Mouse (Mus musculus) hematopoietic stem cell, adult 5-6 weeks (primary cell): ENCODE results near the gene Kdelr2. TPM values are rescaled to one million over a fixed set of nuclear protein-coding genes. Genes with fewer than 3 reads are reported as not detected.
"Not testable (repeated sequence)": the region's sequence is repeated elsewhere in the genome, so short reads cannot be mapped to it uniquely, and the experiment has no call there.

Experiments used
- ATAC-seq, 2 experiments: fragments of 125-278 bp in 1 of 2; replicated peaks in 1 of 2; 2 replicates each; pipeline ENCODE4 v1.8.0; 2016 to 2017; ENCODE audit warnings: inconsistent platforms in 2 of 2, mild to moderate bottlenecking in 2 of 2, moderate number of reproducible peaks in 2 of 2, low read depth in 1 of 2, moderate TSS enrichment in 1 of 2; ENCODE audit not compliant: low FRiP score in 2 of 2, poor library complexity in 2 of 2, severe bottlenecking in 2 of 2, insufficient read depth in 1 of 2, low TSS enrichment in 1 of 2
- total RNA-seq: library from RNA; stranded (forward); fragments of 172-1452, 232-1000 nt; gene quantifications from 2 replicates; pipeline ENCODE4 v1.2.3, GENCODE M21; 2017

Kdelr2 gene
- total RNA-seq, 1 experiment from 2014 or later, result 76.2 TPM

DNA sequence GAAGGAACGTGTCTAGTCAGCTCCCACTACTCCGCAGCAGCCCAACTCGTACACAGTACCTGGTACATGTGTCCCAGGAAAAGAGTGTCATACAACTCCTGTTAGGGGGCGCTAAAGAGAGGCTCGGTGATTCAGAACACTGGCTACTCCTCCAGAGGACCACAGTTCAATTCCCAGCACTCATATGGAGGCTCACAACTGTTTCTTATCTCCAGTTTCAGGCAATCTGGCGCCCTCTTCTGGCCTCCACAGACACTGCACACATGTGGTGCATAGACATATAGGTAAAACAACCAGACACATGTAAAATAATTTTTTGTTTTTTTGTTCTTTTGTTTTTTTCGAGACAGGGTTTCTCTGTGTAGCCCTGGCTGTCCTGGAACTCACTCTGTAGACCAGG lies 9.5 kb upstream of the Kdelr2 start:
- ATAC-seq, result no peak

DNA sequence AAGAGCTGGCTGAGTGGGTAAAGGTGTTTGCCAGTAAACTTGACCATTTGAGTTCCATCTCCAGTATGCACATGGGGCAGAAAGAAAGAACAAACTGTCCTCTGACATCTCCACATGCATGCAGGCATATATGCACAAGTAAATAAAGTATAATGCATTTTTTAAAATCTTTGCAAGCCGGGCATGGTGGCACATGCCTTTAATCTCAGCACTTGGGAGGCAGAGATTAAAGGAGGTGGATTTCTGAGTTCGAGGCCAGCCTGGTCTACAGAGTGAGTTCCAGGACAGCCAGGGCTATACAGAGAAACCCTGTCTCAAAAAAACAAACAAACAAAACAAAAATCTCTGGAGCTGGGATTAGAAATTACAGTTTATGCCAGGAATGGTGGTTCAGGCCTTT lies 8.7 kb upstream of the Kdelr2 start:
- not testable (repeated sequence) for ATAC-seq

DNA sequence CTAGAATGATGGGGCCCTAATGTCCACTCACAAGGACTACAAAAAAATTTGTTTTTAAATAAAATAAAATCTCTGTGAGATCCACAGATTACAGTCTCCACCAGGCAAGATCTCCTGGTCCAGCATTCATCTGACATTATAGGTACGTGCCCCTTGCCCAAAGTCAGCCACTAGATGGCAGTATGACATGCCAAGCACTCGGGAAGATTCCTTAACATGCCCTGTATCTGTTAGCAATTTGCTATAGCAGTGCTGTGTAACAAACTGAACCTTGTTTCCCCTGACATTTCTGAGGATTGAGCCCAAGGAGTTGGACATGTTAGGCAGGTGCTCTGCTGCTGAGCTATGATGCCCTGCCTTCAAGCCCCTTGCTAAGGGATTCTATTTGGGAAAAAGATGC lies 8.0 kb upstream of the Kdelr2 start:
- no peak for ATAC-seq

DNA sequence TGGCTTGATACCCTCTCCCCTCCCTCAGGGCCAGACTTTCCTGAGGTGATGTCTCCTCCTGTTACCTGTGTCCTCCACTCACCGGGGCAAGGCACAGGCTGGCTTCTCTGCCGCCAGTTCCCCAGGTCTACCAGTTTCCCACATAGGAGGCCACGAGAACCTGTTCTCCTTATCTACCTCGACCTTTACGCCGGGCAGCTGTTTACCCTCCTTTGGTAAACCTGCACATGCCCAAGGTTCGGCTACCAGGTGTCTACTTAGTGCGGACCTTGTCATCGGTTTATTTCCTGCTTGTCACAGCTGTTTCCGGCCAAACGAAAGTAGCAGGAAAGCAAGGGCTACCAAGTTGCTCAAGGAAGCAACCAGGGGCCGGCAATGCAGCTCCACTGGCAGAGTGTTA lies 3.1 kb upstream of the Kdelr2 start:
- ATAC-seq, result no peak

DNA sequence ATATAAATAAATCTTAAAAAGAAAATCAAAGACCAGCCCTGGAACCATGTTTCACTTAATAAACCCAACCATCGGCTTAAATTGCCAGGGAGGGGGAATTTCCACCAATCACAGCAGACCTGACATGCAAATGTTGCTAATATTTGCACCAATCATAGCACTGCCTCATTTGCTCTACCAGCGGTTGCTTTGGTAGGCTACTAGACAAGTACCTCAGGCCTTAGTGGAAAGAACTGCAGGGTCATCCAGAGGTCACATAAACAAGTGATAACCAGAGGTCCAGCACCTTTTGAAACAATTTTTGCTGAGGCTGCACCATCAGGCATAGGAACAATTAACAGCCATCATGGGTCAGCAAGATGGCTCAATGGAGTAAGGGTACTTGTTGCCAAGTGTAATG lies 2.1 kb upstream of the Kdelr2 start:
- ATAC-seq, result no peak

DNA sequence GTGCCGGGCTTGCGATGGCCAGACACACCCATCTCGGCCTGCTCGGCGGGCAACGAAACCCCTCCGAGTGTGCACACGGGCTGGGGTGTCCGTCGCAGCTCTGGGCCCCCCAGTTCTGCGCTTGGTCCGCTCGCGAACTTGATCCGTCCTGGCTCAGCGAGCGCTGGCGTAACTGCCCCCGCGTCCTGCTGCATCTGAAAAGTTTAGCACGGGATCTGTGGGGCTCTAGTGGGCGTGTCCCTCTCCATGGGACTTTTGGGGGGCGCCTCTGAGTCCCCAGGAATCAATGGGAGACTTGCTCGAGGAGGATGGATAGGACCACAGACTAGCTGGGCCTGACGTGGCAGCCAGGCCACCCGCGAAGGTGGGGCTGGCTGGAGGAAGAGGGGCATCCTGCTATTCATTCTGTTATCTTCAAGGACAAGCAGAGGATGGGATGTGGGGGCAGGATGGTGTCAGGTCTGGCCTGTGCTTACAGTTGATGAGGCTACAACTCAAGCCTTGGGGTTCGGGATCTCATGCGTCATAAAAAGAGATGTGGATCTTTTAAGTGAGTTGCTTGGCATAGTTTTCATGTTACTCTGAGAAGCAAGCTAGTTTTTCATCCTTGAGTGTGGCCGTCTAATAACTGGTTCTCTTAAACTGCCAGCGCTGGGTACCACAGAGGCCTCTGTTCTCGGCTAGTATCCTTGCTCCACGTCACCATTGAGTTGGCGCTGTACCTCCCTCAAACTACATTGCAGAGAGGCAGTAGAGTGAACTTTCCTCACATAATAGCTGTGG lies 701 bp downstream of the Kdelr2 start:
- no peak for ATAC-seq

DNA sequence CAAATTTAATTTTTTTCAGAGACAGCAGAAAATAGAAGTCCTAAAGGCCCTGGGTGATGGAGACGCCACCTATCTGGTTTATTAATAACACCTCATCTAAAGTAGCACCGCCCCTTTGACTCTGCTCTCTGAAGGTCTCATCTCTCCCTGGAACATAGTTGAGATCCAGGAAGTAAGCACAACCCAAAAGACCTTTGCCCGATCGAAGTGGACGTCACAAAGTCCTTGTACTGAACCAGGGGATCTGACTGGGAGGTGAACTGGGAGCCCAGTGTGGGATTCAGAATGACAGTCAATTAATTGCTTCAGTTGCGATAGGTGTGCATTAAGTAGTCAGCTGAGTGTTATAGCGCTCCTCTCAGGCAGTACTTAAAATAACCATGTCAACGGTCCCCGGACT lies 1.6 kb downstream of the Kdelr2 start:
- no peak for ATAC-seq

DNA sequence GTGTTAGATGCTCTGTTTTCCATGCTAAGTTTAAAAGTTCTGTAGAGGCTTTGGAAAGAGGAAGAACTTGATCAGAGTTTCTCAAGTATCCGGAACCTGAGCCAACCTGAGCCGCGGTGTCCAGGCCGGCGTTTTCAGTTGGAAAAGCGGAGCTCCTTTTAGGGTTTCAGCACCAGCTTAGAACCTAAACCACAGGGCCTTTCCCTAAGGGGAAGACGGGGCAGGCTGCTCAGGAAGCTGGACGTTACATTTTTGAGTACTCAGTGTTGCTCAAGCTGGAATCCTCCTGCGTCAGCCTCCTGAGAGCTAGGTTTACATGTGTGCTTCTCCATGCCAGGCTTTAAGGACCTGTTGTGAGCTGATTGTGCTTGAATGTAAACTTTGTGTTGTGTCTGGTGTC lies 2.9 kb downstream of the Kdelr2 start:
- ATAC-seq, result peak in 1 of 2 experiments; percentile 9; a peak in 1 of 4 replicates

DNA sequence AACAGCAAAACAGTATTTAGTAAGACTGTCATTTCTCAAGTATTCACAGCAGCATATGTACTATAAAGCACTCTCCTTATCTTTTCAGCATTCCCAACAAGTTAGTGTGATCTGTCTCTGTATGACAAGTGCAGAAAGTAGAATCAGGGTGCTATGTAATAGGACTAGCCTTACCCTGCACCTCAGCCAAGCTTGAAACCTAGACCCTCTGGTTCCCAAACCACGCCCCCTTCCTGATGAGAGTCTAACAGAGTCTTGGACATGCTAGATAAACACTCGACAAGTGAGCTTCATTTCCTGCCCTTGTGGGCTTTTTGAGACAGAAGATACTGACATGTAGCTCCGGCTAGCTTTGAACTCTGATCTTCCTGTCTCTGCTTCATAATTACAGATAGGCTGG lies 5.6 kb downstream of the Kdelr2 start:
- ATAC-seq, result no peak

DNA sequence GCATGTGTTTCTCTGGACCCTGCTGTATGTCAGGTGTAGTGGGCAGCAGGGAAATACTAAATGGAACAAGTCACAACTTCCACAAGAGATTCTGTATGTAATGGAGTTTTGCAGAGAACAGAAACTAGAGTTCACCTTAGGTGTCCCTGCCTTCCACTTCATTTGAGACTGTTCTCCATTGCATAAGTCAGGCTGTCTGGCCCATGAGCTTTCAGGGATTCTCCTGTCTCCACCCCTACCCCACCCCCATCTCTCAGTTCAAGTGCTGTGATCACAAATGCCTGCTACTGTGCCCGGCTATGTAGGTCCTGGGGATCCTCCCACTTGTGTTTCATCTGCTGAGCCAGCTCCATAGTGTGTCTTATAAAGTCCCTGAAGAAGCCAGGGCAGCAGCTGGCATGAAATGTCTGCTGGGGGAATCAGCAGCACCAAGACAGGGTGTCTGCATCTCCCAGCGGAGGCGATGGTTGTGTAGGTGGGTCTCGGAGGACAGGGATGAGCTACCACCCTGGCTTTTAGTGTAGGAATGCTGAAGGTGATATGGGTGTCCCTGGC lies 7.3 kb downstream of the Kdelr2 start:
- no peak for ATAC-seq

DNA sequence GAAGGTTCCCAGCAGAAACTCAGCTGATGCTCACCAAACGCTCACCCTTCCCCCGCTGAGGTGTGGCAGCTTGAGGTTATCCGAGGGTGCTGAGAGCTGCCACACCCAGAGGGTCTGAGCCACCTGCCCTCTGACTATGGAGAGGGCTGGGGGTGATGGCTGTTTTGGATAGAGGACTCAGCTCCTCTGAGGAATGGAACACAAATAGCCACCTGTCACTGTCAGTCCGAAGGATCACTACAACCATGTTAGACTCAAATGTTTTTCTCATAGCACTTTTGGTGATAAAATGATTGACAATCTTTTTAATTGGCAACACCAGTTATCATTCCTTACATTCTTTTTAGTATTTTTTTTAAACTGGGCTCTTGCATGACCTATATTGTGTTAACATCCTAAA lies 17.8 kb downstream of the Kdelr2 start:
- no peak for ATAC-seq

DNA sequence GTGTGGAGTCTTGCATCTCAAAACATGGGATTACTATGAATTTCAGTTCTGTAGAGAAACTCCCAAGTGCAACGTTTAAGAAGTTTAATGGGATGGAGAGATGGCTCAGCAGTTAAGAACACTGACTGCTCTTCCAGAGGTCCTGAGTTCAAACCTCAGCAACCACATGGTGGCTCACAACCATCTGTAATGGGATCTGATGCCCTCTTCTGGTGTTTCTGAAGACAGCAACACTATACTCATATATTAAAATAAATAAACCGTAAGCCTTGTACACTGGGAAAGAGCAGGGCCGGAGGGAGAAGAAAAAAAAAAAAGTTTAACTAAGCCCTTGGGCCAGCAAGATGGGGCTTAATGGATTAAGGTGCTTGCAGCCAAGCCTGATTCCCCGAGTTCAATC lies 19.4 kb downstream of the Kdelr2 start:
- ATAC-seq, result no peak

DNA sequence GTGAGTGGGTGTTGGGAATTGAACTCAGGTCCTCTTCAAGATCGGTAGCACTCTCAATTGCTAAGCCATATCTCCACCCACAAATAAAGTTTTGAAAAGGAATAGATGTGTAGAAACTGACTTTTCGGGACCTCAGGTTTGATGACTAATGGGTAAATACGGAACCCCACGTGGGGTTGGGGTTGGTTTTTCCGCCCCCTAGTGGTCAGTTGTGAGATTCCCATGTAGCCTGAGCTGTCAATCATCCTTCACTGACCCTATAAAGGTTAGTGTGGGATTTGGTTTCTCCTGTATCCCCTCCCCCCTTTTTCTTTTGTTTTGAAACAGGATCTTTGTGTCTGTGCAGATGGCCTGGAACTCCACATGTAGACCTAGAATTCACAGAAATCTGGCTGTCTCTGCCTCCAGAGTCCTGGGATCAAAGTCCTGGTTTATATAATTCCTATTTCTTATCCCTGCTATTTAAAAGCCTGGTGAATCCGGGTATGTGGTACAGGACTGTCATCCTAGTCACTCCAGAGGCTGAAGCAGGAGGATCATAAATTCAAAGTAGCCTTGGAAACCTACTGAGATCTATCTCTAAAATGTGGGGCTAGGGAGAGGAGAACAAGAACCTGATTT lies 20.4 kb downstream of the Kdelr2 start:
- peak; percentile 76 to 91; a peak in 3 of 4 replicates for ATAC-seq

DNA sequence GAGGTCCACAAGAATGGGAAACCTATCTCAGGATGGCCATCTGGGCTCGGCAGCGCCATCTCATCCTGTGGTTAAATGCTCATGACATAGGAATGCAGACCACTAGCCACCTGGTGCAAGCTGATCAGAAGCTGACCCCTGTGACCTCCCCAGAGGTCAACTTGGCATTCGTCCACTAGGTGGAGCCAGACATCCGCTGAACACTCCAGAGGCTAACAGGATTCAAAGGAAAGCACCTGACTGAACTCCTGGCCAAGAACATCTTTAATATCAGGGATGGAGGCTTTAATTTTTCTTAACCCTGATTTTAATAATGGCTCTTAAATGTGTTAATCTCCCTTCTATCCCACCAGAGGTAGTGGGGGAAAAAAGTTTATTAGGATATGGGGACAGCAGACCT lies 30.8 kb downstream of the Kdelr2 start:
- ATAC-seq, result peak; percentile 87 to 89

DNA sequence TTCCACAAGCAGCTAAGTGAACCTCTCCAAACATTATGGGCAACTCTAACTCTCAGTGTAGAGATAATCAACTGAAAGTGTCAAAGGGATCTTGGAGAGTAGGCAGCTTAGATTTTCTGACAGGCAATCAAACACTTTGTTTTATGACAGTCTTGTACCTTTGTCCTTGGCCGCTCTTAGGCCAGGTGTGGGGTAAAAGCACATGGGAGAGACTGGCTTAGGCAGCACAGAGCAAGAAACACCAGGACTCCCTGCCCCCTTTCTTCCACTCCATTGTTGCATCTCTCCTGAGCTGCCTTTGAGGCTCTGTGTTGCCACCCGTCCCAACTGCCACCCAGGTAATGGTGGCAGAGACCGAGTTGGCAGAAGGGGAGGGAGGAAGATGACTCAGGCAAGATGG lies 37.7 kb downstream of the Kdelr2 start:
- no peak for ATAC-seq

DNA sequence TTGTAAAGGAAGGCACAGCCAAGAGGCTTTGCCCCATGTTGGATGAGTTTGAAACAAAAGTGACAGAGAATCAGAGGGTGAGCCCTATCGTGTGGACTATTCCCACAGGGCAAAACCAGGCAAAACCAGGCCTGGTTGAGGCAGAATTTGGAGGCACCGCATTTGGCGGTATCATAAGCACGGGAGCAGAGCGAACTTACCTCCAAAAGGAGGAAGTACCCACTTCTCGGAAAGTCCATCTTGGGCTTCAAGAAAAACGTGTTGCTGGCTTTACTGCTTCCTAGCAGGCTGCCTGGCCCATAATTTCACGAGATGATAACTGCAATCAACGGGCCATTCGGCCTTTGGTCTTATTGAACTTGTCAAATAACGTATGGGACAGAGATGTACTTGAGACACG lies 38.1 kb downstream of the Kdelr2 start:
- 0 out of 4 replicates have a peak, but pooled peaks of 1 of the 2 experiments have one; percentile 21 for ATAC-seq

DNA sequence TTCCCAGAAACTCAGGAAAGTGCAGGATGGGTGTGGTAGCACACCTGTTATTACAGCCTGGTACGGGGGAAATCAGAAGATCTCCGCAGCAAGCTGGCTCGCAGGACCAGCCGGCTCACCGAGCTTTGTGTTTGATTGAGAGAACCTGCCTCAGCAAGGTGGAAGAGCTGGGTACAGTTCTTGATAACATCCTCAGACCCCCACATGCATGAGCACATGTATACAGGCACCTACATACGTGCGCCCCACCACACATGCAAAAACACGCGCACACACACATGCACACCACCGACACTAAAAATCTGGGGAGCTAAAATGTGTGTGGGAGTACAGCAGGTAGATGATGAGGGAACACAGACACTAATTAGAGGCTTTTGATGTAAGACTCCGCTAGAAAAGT lies 60.0 kb downstream of the Kdelr2 start:
- ATAC-seq, result no peak

DNA sequence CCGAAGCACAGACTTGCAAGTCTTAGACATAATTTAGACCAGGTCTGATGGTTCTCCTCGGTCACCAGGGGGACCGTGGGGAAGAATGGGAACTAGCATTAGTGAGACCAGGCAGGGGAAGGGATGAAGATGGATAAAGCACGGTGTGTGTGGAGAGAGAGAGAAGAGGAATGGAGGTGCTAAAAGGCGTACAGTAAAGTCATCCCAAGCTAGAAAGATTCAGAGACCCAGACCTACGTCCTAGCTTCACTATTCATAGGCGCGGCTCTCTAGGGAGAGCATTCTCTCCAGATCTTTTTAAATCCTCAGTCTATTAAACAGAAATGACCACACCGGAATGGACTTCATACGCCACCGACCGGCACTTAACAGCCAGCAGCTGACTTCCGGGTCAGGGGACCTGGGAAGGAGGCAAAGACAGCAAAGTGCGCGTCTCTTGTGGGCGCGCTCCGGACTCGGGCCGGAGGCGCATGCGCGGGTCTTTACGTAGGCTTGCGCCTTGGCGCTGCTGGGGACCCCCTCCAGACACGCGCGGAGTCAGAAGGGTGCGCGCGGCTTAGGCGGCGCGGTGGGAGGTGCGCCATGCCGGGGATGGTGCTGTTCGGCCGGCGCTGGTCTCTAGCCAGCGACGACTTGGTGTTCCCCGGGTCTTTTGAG lies 60.6 kb downstream of the Kdelr2 start, which contains the start of gene Daglb:
Gene Daglb (plus strand): TSS at position 485 of the 657 bp plus-strand sequence.
- peak; percentile 76 to 90 for ATAC-seq
